Mouse (Mus musculus) ovary, postnatal 36 days (tissue): ENCODE measurements around the gene Adrb1.
"Not testable (repeated sequence)": the region's sequence is repeated elsewhere in the genome, so short reads cannot be mapped to it uniquely, and the experiment has no call there.

Experiments used
- DNase-seq: peaks from one replicate; pipeline ENCODE4 v3.0.0; 2022; ENCODE audit warnings: low spot score, mixed read lengths

Adrb1 gene

DNA sequence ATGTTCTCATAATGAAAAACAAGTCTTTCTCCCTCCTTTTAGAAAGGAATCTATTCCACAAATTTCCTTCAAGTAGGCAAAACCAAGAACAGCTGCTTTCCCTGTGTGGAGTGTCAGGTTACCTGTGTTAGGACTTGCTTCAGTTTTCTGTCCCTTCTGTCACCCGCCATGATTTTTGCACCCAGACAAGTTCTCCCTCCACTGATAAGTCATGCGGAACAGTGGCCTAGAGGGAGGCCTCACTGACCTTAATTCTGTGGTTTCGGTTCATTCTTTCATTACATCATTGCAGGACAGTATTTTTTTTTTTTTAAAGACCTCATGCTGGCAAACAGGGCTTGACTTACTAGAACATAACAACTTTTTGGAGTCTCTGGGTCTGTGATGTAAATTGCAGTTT is 27.3 kb downstream of the Adrb1 start:
- DNase-seq = no peak

DNA sequence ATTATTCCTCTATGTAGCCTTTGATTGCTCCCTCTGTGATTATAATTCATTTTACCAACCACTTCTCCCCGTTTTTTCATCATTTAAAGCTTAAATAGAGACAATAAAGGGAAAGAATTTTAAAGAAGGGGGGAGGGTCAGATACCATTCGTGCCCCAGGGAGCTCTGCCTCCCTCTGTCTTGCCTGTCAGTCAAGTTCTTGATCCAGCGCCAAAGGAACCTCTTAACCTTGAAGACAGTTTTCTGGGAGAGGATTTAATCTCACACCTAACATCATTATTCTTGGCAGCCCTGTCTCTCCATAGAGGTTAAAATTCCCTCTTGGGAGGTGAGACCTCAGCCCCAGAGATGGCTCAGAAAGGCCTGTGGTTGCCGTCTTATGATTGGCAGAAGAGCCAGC is 28.7 kb downstream of the Adrb1 start:
- no peak for DNase-seq

- DNase-seq = not testable (repeated sequence)
Observed at GRCm38 (mm10) chr19:56754456-56754855, 32.5 kb downstream of the Adrb1 start.

DNA sequence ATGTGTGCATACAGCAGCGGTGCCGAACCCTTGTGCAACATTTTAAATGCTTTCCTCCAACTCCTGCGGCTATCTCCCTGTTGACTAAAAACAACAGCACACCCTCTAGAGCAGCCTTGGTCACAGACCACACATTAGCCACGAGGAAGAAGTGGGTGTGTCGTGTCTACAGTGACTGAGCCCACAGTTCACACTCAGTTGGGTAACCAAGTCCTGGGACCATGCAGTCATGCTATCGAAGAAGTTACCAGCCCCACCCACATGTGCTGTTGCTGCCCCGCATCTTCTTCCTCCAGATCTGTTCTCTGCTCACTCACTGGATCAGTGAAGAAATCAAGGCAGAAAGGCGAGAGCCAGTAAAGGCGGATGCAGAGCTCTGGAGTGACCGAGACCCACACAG is 34.4 kb downstream of the Adrb1 start:
- DNase-seq = no peak

DNA sequence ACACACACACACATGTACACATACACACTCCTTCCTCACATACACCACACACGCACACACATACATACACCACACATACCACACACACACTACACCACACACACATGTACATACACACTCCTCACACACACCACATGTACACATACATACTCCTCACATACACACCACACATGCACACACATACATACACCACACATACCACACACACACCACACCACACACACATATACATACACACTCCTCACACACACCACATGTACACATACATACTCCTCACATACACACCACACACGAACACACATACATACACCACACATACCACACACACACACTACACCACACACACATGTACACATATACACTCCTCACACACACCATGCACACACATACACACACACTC is 36.3 kb downstream of the Adrb1 start:
- no peak for DNase-seq

GRCm38 (mm10) chr19:56759740-56760139 is 37.7 kb downstream of the Adrb1 start:
- no peak for DNase-seq

GRCm38 (mm10) chr19:56760306-56760940 is 38.4 kb downstream of the Adrb1 start:
- DNase-seq = no peak

DNA sequence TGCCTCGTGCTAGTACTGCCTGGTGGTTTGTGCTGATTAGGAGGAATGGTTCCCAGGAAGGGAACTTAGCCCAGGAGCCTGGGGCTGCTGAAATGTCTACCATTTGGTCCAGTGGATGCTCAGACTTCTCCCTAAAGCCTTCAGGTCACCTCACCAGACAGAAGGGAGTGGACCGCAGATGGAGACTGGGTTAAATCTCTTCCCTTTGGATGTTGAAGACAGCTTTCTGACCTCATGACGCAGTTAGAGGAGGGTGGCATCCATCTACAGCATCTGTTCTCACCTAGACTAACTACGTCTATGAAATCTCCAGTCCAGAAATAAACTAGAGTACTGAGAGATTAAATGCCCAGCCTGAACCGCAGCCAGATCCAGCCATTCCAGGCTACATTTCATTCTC is 39.1 kb downstream of the Adrb1 start:
- no peak for DNase-seq

- no peak for DNase-seq
Observed at GRCm38 (mm10) chr19:56761727-56762126, 39.7 kb downstream of the Adrb1 start.

DNA sequence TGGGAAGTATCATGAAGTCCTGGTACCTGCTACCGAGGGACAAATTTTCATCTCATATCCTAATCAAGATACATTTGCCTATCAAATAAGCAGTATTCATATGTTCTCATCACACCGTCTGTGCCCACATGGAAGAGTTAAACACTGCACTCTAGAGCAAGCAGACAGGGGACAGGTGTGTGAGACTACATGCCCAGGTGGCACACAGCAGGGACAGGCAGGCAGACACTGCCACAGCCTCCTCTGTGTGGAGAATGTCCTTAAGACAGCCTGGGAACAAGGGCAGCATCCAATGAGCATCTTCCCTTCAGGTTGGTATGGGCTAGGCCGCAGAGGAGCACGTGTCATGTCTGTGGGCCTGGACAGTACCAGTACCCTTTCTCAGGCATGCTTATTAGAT is 40.7 kb downstream of the Adrb1 start:
- DNase-seq = no peak

DNA sequence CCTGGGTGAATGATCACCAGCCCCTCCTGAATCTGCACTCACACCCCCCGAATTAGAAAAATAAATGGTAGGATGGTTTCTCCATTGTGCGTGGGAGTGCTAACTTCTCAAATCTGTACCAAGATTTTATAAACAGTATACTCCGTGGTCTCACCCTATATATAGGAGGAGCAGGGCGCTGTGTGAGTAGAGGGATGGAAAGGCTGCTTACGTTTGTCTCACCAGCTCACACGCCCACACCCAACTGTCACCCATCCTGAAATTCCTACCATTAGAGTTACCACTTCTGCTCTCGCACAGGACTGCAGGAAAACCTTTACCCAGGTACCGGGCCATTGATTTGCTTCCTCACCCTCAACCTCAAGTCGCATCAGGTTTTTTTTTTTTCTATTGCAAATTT is 47.0 kb downstream of the Adrb1 start:
- no peak for DNase-seq

- DNase-seq = no peak
Observed at GRCm38 (mm10) chr19:56772158-56772557, 50.2 kb downstream of the Adrb1 start.

- DNase-seq = no peak
Observed at GRCm38 (mm10) chr19:56773393-56773971, 51.5 kb downstream of the Adrb1 start.

GRCm38 (mm10) chr19:56774408-56774962 is 52.5 kb downstream of the Adrb1 start:
- DNase-seq = no peak

DNA sequence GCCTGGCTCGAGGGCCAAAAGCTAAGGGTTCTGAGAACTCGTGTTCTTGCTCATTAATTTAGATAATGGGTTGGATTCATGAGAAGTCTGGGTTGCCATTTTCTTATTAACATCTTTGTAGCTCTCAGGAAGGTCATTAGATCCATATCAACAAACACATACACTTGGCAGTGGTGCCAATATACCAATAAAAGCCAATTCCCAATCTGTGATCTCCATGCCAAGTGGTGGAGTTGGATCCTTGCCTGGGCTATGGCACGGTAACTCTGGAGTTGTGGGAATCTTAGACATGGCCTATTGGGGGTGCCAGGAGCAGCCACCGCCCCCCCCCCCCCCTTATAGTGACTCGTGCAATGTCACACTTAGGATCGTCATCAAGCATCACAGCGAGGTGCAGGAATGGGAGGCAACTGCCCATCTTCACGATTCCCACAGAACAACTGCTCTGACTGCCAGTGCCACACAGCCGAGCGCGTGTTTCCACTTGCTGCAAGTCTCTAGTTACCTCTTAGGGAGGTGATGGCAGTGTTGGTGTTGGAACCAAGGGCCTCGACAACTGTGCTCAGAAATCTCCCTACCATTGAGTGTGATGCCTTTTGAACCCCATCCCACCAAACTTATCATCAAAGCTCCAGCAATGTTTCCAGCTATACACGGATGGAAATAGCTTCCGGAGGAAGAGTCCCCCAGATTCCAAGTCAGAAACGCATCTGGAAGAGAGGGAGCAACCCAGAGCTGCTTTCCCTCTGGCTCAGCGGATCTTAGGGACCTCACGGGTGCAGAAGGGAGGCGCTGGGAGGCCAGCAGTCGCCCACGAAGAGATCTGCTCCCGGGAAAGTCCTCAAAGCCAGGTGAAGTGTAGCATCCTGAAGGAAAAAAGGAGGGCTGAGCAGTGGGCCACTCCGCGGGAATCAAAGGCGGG is 53.2 kb downstream of the Adrb1 start:
- DNase-seq = no peak

GRCm38 (mm10) chr19:56775893-56776718 is 54.1 kb downstream of the Adrb1 start:
- DNase-seq = peak; percentile 28

- DNase-seq = peak; percentile 33
Observed at GRCm38 (mm10) chr19:56776719-56777382, 54.9 kb downstream of the Adrb1 start.

DNA sequence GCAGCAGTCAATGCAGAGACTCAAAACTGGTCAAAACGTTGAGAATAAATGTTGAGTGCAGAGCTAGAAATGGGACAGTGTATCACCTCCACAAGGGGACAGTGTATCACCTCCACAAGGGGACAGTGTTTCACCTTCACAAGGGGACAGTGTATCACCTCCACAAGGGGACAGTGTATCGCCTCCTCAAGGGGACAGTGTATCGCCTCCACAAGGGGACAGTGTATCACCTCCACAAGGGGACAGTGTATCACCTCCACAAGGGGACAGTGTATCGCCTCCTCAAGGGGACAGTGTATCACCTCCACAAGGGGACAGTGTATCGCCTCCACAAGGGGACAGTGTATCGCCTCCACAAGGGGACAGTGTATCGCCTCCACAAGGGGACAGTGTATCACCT is 56.5 kb downstream of the Adrb1 start:
- not testable (repeated sequence) for DNase-seq
